Mouse (Mus musculus): ENCODE results near the gene E130311K13Rik. TPM values are rescaled to one million over a fixed set of nuclear protein-coding genes. Genes with fewer than 3 reads are reported as not detected.

E130311K13Rik gene
- polyA plus RNA-seq (2012; rRNA removed) = 5.4 and 11.0 TPM in 2 replicates

DNA sequence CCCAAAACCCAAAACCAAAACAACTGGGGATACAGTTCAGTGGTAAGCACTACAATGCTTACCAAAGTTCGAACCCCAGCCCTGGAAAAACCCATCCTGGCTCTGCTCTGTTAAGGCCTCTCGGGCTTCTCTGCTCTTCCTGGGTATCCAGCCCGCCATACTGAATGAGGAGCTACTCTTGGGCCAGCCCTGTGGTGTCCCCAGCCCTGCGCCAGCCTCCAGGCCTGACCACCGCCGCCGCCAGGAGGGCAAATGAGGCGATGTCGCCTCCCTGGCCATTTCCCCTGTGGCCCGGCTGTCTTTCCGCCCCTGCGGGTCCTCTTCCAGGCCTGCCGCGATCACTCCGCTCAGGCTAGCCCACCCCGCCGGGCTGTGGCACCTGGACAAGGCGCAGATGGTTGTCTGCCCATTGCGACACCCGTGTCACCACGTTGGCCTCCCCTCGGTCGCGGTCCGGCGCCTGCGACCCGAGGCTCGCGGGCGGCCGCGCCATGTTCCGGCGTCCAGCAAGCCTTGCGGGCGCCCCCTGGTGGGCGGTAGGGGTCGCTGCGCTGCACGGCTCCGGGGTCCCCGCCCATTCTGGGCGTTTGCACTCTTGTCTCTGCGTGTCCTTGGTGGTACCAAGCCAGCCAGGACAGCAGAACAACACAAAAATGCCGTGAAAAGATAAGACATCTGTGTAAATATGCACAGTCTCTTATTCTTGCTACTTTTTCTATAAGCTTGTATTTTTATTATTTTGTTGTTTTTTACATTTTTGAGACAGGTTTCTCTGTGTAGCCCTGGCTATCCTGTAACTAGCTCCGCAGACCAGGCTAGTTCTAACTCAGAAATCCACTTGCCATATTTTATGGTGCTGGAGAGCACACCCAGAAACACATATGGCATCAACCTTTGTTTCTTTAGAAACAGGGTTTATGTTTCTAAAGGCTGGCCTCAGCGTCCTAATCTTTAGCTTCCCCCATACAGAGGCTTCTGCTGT lies at the start of gene E130311K13Rik:
Gene E130311K13Rik (minus strand): TSS at position 595 of the 982 bp plus-strand sequence.

DNA sequence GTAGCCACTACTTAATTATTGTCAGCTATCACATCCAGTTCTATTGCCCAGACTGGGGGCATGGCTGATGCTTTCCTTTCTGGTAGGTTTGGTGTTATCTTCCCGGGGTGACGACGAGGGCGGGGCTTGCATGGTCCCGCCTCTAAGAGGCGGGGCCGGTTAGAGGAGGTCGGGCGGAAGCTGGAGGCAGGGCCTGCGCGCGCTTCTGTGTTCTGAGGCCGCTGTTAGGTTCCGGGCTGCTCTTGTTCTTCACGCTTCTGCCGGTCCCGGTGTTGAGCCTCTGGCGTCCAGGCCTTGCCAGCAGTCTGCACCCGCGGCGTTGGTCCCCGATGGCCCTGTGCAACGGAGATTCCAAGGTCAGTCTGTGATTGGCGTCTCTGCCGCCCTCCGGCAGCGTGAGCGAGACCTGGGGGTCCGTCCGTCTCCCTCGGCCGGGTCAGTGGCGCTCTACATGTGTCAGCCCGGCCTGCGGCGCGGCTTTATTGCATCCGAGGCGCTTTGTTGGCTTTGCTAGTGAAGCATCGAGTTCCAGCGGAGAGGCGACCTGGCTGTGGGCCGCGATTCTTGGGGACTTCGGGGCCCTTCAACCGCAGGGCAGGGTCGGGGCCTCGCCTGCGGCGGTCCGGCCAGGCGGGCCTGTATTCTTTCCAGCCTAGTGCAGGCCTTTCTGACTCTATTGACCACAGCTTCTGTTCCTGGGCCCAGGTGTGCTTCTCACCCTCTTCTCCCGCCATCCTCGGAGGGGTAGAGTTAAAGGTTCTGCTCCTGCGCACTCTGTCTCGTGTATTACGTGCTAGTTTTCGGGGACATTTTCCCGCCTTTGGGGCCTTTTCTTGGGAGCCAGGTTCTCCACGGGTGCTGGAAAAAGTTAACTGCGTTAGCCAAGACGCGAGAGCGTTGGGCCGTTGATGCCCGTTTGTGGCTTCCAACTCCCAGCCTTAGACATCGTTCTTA lies 47.0 kb upstream of the E130311K13Rik start, which contains the start of gene Gmps:
Gene Gmps (plus strand): TSS at position 152 of the 954 bp plus-strand sequence.

DNA sequence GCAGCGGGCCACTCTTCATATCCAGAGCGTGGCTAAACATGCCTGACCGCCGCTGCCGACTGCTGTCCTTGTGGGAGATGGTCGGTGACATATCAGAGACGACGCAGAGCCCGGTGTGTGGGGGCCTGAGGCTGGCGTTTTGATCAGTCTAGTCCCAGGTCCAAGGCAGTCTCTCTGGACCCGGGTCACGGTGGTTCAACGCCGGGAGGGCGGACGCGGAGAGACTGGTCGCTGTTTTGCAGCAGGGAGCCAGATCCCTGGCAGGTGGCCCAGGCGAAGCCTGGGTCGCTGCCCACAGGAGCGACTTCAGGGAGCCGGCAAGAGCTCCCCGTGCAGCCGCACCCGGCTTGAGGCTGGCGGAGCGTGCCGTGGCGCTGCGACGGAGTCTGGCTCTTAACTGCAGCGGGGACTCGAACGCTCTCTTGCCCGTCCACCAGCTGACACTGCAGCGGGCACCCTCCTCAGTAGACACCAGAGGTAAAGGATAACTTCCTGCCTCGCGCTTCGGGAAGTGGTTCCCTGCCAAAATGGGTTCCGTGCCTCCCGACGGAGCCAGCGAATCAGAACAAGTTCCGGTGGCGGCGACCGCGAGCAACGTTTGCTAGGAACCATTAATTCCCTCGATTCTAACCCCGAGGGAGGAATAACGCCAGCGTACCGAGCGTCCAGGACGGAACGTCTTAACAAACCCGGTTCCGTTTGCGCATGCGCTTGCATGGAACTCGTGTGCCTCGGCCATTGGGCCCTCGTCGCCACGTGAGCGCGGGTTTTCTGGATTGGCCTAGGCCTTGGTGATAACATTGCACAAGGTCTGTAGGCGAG lies 35.0 kb upstream of the E130311K13Rik start, which contains the start of gene Slc33a1:
Gene Slc33a1 (minus strand): TSS at position 669 of the 822 bp plus-strand sequence.

DNA sequence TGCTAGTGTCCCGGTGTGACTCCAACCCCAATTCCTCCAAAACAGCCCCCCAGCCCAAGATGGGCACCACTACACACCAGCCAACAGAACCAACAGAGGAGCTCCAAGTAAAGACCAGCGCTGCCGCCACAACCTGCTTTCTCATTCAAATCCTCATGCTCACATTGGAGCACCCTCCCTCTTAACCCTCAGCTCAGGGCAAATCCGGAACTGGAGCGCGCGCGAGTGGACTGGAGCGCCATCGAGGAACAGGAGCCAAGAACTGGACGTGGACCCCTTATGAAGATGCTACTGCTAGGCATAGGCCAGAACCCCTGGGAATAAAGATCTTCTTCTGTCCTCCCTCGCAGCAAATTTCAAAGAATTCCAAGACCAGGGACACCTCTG lies 30.0 kb downstream of the E130311K13Rik start, which contains the start of gene Plch1:
Gene Plch1 (minus strand): TSS at position 164 of the 387 bp plus-strand sequence.

Other genes with a start within 250 kb of the E130311K13Rik start
- gene Plch1, start 30.0 kb downstream of the E130311K13Rik start, polyA plus RNA-seq (2012; rRNA removed) = 1.4 and 1.8 TPM in 2 replicates
- gene Slc33a1, start 35.3 kb upstream of the E130311K13Rik start, polyA plus RNA-seq (2012; rRNA removed) = 22.8 and 24.8 TPM in 2 replicates
- 2.9 and 3.6 TPM in 2 replicates for gene Gmps, start 46.6 kb upstream of the E130311K13Rik start, polyA plus RNA-seq (2012; rRNA removed)
- 0.02 and 0.06 TPM in 2 replicates for gene Vmn2r1, start 152.1 kb upstream of the E130311K13Rik start, polyA plus RNA-seq (2012; rRNA removed)
- not detected in 2 replicates for gene Vmn2r2, start 212.5 kb upstream of the E130311K13Rik start, polyA plus RNA-seq (2012; rRNA removed)

Data from ovary, adult 2 months (tissue).